Mouse (Mus musculus): ENCODE measurements around the gene Nme6.

The Nme6 gene

DNA sequence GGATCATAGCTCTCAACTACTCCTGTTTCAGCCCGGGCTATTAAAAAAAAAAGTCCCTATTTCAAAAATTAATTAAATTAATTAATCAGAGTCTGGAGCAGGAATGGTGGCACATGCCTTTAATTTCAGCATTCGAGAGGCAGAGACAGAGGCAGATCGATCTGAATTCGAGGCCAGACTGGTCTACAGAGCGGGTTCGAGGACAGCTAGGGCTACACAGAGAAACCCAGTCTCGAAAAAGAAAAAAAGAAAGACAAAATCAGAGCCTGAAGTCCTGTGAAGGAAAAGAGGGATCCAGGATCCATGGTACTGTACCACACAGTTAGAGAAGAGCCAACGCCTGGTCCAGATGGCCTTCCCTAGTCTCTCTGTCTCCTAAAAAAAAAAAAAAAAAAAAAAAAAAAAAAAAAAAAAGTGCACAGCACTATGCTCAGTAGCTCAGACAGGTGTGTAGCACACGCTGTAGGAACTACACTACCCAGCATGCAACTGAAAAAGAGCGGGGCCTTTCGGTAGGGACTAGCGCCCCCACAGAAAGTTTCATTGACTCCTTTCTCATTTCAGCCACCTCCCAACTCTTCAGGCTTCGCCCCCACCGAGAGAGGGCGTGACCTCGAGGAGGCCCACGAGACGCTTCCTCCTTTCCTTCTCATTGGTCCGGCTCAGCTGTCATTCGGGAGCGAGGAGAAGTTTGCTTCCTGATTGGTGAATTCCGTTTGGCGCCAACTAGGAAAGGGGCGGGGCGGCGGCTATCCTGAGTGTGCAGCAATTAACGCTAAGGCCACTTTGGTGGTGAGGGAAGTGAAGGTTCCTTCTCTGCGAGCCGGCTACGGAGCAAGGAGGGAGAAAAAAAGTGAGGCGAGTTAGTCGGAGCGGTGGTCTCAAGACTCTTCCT lies 42.5 kb downstream of the Nme6 start, which contains the start of gene Cdc25a:
Gene Cdc25a (plus strand): TSS at position 783 of the 895 bp plus-strand sequence.
- DNase-seq (ENCODE audit: low spot score in 2 of 2) = peak; percentile 92 to 93

DNA sequence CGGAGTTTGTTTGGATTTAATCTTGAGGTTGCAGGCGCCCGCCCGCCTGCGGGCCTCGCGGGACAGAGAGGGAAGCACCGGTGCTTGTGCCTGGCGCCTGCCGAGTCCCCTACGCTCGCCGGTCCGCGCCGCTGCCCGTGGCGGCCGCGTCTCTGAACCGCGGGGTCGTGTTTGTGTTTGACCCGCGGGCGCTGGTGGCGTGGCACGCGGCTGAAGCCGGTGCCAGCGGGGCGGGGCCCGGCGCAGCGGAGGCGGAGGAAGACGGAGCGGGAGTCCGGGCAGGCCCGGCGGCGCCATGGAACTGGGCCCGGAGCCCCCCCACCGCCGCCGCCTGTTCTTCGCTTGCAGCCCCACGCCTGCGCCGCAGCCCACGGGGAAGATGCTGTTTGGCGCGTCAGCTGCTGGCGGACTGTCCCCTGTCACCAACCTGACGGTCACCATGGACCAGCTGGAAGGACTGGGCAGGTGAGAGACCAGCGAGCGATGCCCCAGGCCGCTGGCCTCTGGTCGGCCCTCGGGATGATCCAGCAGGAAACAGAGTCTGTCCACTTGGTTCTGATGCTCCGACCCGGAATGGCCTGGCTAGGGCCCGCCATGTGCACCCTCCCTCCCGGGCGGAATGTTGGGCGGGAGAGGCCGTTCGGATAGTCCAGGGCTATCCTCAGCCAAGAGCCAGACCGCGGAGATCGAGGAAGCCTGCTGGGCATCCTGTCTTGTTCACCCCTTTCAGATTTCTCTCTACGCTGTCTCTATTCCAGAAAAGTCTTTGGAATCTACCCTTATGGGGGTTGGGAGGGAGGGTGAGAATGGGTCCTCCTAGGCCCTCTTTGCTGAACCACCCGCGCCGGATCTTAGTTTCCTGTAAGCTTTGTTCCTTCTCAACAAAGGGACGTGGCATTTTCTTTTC lies 43.4 kb downstream of the Nme6 start:
- peak in 1 of 2 experiments; percentile 48 for DNase-seq (ENCODE audit: low spot score in 2 of 2)

DNA sequence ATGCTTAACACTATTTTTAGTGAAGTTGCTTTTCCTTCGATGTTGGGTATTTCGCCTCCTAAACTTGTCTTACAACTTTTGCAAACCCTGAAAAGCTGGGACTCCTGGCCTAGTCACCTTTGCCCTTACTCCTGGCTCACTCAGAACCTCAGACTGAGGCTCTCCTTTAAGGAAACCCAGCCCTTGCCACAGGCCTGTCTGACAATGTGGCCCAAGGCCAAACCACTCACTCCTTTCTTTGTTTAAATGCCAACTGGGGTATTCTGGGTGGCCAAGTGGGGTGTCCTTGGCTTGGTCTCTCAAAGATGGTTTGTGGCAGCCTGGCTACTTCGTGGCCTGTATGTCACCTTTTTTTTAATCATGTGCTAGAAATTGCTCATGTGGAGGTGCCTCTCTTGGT lies 44.2 kb downstream of the Nme6 start:
- no peak for DNase-seq (ENCODE audit: low spot score in 2 of 2)

DNA sequence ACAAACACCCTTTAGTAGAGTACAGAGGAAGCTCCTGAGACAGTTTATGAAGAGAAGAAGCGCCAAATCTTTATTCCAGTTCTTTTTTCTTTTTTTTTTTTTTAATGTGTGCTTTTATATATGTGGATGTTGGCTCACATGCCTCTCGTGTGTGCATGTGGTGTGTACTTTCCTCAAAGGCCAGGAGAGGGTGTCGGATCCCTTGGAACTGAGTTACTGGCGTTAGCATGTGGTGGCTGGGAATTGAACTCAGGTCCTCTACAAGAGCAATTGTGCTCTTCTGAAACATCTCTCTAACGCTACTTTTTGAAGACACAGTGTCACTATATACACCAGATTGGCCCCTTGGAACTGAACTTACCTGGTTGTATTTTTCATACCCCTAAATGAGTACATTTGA lies 45.1 kb downstream of the Nme6 start:
- DNase-seq (ENCODE audit: low spot score in 2 of 2) = no peak

DNA sequence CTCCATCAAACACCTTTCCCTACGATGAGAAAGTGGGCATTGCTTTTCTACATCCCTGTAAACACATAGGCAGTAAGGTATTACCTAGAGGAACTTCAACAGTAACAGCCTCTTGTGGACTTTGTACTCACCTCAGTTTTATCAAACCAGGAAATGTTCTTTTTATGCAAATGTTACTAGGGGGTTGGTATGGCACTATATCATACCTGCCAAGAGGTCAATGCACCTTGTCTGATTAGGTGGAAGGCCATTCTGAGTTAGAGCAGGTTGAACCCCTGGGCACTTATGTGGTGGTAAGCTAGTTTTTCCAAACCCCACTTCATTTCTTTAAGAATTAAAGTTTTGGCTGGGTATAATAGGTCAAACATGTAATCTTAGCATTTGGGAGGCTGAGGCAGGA lies 46.8 kb downstream of the Nme6 start:
- DNase-seq (ENCODE audit: low spot score in 2 of 2) = no peak

DNA sequence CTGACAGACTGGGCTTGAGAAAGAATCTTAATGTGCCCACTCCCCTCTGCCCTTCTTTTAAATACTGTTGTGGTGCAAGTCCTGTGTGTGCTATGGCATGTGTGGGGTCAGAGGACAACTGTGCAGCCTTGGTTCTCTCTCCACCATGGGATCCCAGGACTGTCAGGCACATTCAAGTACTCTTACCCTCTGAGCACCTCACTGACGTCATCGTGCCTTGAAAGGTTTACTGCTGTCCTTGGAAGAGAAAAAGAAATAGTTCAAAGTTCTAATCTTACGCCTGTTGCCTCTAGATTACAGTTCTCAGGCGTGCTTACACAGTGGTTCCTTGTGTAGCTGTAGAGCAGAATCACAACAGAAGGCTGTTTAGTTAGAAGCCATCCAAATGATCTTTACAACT lies 53.7 kb downstream of the Nme6 start:
- DNase-seq (ENCODE audit: low spot score in 2 of 2) = no peak

DNA sequence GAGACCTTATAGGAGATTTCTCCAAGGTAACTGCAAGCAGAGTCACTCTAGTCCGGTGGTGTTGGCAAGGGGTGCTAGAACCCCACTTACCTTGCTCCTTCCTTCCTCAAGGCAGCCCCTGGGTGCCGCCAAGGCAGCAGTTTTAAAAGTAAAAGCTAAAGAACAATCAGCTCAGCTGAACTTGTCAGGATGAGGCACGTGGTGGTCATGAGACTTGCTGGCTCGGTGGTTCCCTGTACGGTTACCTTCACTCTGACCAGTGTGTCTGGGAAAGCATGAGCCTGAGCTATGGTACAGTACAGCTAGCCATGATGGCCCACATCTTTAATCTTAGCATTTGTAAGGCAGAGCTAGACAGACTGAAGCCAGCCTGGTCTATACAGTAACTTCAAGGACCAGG lies 54.8 kb downstream of the Nme6 start:
- DNase-seq (ENCODE audit: low spot score in 2 of 2) = no peak

DNA sequence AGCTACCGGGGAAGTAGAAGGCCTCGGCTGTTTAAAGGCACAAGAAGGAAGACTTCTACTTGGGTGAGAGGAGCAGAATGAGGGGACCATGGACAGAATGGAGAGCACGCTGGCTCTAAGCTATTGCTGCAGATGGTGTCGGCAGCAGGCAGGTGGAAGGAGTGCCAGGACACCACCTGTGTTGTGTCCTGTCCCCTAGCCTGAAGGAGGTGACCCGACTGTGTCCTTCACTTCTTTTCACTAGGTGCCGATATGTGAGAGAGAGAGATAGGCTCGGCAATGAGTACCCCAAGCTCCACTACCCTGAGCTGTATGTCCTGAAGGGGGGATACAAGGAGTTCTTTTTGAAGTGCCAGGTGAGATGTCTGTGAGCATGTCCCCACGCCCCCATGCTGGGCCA lies 59.0 kb downstream of the Nme6 start:
- DNase-seq (ENCODE audit: low spot score in 2 of 2) = no peak

Data from spleen, postnatal 14 days (tissue).